Mouse (Mus musculus) forebrain, embryonic 10.5 days (tissue): Measurements from ENCODE around the gene Eif2b3. TPM values are rescaled to one million over a fixed set of nuclear protein-coding genes. Genes with fewer than 3 reads are reported as not detected.

Experiments used
- DNase-seq: peaks from one replicate; pipeline ENCODE4 v3.0.0-alpha.2; 2017; ENCODE audit warnings: low spot score; ENCODE audit errors: extremely low spot score
- H3K27ac ChIP-seq: fragments of 300-500 bp; sonication (generic); 2 replicates; pipeline ENCODE4 v1.5.1; 2016; ENCODE audit warnings: mild to moderate bottlenecking
- H3K27me3 ChIP-seq: fragments of 300-500 bp; sonication (generic); 2 replicates; pipeline ENCODE4 v1.6.1; 2016; ENCODE audit warnings: mild to moderate bottlenecking; ENCODE audit not compliant: poor library complexity, severe bottlenecking
- H3K36me3 ChIP-seq: fragments of 300-500 bp; sonication (generic); replicated peaks from 2 replicates; pipeline ENCODE4 v1.6.1; 2016; ENCODE audit warnings: mild to moderate bottlenecking, moderate library complexity
- H3K4me1 ChIP-seq: fragments of 300-500 bp; sonication (generic); 2 replicates; pipeline ENCODE4 v1.6.1; 2016
- H3K4me3 ChIP-seq: fragments of 300-500 bp; sonication (generic); 2 replicates; pipeline ENCODE4 v1.5.1; 2016; ENCODE audit warnings: mild to moderate bottlenecking, moderate library complexity
- H3K9me3 ChIP-seq: fragments of 300-500 bp; sonication (generic); 2 replicates; pipeline ENCODE4 v1.6.1; 2016; ENCODE audit warnings: mild to moderate bottlenecking, moderate library complexity
- WGBS: fragments of 180-500 bp; shearing (Covaris S2); methylation state at CpG from one replicate; pipeline ENCODE4 v1.1.7; 2016; 5-methylcytosine and 5-hydroxymethylcytosine counted together
- polyA plus RNA-seq: library from polyadenylated mRNA; unstranded; fragments of >200 nt; fragmentation: Nextera tagmentation; extraction: Ambion mirVana; gene quantifications from 2 replicates; pipeline ENCODE4 v1.2.1, GENCODE M21; 2016

The Eif2b3 gene
- polyA plus RNA-seq, 1 experiment from 2014 or later: 52.1 TPM

DNA sequence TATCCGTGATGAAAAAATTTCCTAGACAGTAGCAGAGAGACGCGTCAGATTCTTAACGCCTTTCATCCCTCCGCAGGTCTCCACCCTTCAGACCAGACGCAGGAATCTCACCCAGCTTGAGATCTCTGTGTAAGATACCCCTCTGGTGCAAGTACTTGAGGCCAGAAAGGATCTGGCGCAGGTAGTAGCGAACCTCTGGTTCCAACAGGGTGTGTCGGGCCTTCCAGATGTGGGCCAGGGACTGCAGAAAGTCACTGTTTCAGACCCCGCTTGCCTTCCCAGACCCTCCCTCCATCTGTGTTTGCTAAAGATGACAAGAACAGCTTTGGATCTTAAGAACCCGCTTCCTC, 113.6 kb downstream of the Eif2b3 start:
- H3K4me1 ChIP-seq: peaks cover 66% of the 10 kb centered on the region
- no peaks in the 10 kb centered on the region for H3K9me3 ChIP-seq
- peaks cover 28% of the 10 kb centered on the region for H3K36me3 ChIP-seq
- DNase-seq: no peak
- H3K4me3 ChIP-seq: peak overlapping the region; percentile 92
- H3K27me3 ChIP-seq: peaks cover 65% of the 10 kb centered on the region
- peak overlapping the region; percentile 86 for H3K27ac ChIP-seq
- 5% methylated on average over 11 of the region's 11 CpGs for WGBS

GRCm38 (mm10) chr4:117133366-117133796, 114.2 kb downstream of the Eif2b3 start:
- Histone ChIP-seq H3K4me1 (peaks cover 67% of the 10 kb centered on the region), H3K27ac (peak overlapping the region; percentile 86), H3K36me3 (peaks cover 22% of the 10 kb centered on the region), H3K9me3 (no peaks in the 10 kb centered on the region), H3K27me3 (peaks cover 61% of the 10 kb centered on the region), H3K4me3 (peak overlapping the region; percentile 92)
- whole genome bisulfite sequencing: 1% methylated on average over 42 of the region's 42 CpGs
- DNase-seq: peak; percentile 52

- peak; percentile 95 for DNase-seq
- WGBS: 2% methylated on average over 41 of the region's 48 CpGs
- H3K9me3 ChIP-seq: no peaks in the 10 kb centered on the region
- peak within 1 kb of the TSS; percentile 86 for H3K27ac ChIP-seq
- peaks cover 55% of the 10 kb centered on the region for H3K27me3 ChIP-seq
- H3K4me1 ChIP-seq: peaks cover 73% of the 10 kb centered on the region
- peaks cover 16% of the 10 kb centered on the region for H3K36me3 ChIP-seq
- peak within 1 kb of the TSS; percentile 92 for H3K4me3 ChIP-seq
These were observed 114.8 kb downstream of the Eif2b3 start, which contains the start of gene Plk3 for GRCm38 (mm10) chr4:117133817-117134600. Gene Plk3, minus strand, starts transcription at chr4:117133963.

- peaks cover 10% of the 10 kb centered on the region for H3K36me3 ChIP-seq
- 34% methylated on average over 2 of the region's 2 CpGs for WGBS
- H3K27ac ChIP-seq: peak overlapping the region; percentile 86; the same call in 1 of the 2 replicates
- DNase-seq: no peak
- H3K4me1 ChIP-seq: peaks cover 76% of the 10 kb centered on the region
- no peaks in the 10 kb centered on the region for H3K9me3 ChIP-seq
- peak overlapping the region; percentile 92; the same call in 1 of the 2 replicates for H3K4me3 ChIP-seq
- H3K27me3 ChIP-seq: peaks cover 50% of the 10 kb centered on the region
These were observed 115.4 kb downstream of the Eif2b3 start for GRCm38 (mm10) chr4:117134601-117134995.

- H3K4me1 ChIP-seq: peaks cover 62% of the 10 kb centered on the region
- WGBS: 32% methylated on average over 8 of the region's 8 CpGs
- no peak overlapping the region for H3K4me3 ChIP-seq
- no peak overlapping the region for H3K27ac ChIP-seq
- H3K36me3 ChIP-seq: no peaks in the 10 kb centered on the region
- peaks cover 36% of the 10 kb centered on the region for H3K27me3 ChIP-seq
- H3K9me3 ChIP-seq: no peaks in the 10 kb centered on the region
- no peak for DNase-seq
These were observed 116.8 kb downstream of the Eif2b3 start for GRCm38 (mm10) chr4:117136034-117136433.

Other genes starting within 250 kb of the Eif2b3 start
- 41.3 and 44.1 TPM in 2 replicates for gene Toe1, start 211.8 kb upstream of the Eif2b3 start, polyA plus RNA-seq
- 30.4 and 30.6 TPM in 2 replicates for gene Mutyh, start 211.7 kb upstream of the Eif2b3 start, polyA plus RNA-seq
- 1.5 and 2.2 TPM in 2 replicates for gene Hpdl, start 197.7 kb upstream of the Eif2b3 start, polyA plus RNA-seq
- 5.5 and 5.7 TPM in 2 replicates for gene Zswim5, start 142.0 kb upstream of the Eif2b3 start, polyA plus RNA-seq
- 93.8 and 108 TPM in 2 replicates for gene Urod, start 25.0 kb upstream of the Eif2b3 start, polyA plus RNA-seq
- 7.8 and 8.8 TPM in 2 replicates for gene Hectd3, start 24.1 kb upstream of the Eif2b3 start, polyA plus RNA-seq
- 7.3 TPM in 2 replicates for gene Ptch2, start 76.7 kb downstream of the Eif2b3 start, polyA plus RNA-seq
- 4.9 and 5.3 TPM in 2 replicates for gene Btbd19, start 106.3 kb downstream of the Eif2b3 start, polyA plus RNA-seq
- not detected in 2 replicates for gene Tctex1d4, start 107.4 kb downstream of the Eif2b3 start, polyA plus RNA-seq
- 12.8 and 14.0 TPM in 2 replicates for gene Plk3, start 114.6 kb downstream of the Eif2b3 start, polyA plus RNA-seq
- 878 and 901 TPM in 2 replicates for gene Rps8, start 136.8 kb downstream of the Eif2b3 start, polyA plus RNA-seq
- 117 and 119 TPM in 2 replicates for gene Kif2c, start 163.2 kb downstream of the Eif2b3 start, polyA plus RNA-seq
- 7.3 and 7.8 TPM in 2 replicates for gene Tmem53, start 232.5 kb downstream of the Eif2b3 start, polyA plus RNA-seq
- gene Armh1, start 232.7 kb downstream of the Eif2b3 start, polyA plus RNA-seq: 0.15 and 0.53 TPM in 2 replicates